Mouse (Mus musculus) lung, adult 2 months (tissue): ENCODE measurements around the gene Plekha6.

Source experiments
- CTCF ChIP-seq: fragments of 200-500 bp; IDR thresholded peaks from 2 replicates; pipeline ENCODE4 v1.5.1; 2011; ENCODE audit warnings: mild to moderate bottlenecking, low read length, control low read depth; ENCODE audit not compliant: insufficient read depth
- POLR2A ChIP-seq: fragments of 200-500 bp; IDR thresholded peaks from 2 replicates; pipeline ENCODE4 v1.6.1; 2011; ENCODE audit warnings: low read depth, mild to moderate bottlenecking, control low read depth, low read length, borderline replicate concordance; ENCODE audit errors: extremely low read depth

GRCm38 (mm10) chr1:133252801-133253531 is 89.0 kb downstream of the Plekha6 start:
- TF ChIP-seq CTCF, result no peak
- TF ChIP-seq POLR2A, result no peak
